Mouse (Mus musculus): ENCODE measurements around the gene Il10ra. TPM values are rescaled to one million over a fixed set of nuclear protein-coding genes. Genes with fewer than 3 reads are reported as not detected.

Gene Il10ra
- 1 to 10 TPM; 2.2 to 2.4 TPM for total RNA-seq (2021)

- DNase-seq (ENCODE audit: extremely low spot score in 1 of 2, low spot score in 2 of 2): peak in 1 of 2 experiments; percentile 67
- intact Hi-C loops (cut with DNase I): no loop called here
Observed at GRCm38 (mm10) chr9:45268597-45269325, at the start of gene Il10ra. Gene Il10ra, minus strand, starts transcription at chr9:45269149.

- DNase-seq (ENCODE audit: extremely low spot score in 1 of 2, low spot score in 2 of 2): peak in 1 of 2 experiments; percentile 41
- intact Hi-C loops (cut with DNase I): no loop called here
Observed at GRCm38 (mm10) chr9:45317635-45318034, 48.7 kb upstream of the Il10ra start.

GRCm38 (mm10) chr9:45313913-45314312, 45.0 kb upstream of the Il10ra start:
- intact Hi-C loops (cut with DNase I): no loop called here
- DNase-seq (ENCODE audit: extremely low spot score in 1 of 2, low spot score in 2 of 2): no peak

- intact Hi-C loops (cut with DNase I): no loop called here
Observed at GRCm38 (mm10) chr9:45311858-45312257, 42.9 kb upstream of the Il10ra start.

GRCm38 (mm10) chr9:45308521-45308920, 39.6 kb upstream of the Il10ra start:
- intact Hi-C loops (cut with DNase I): no loop called here
- no peak for DNase-seq (ENCODE audit: extremely low spot score in 1 of 2, low spot score in 2 of 2)

More at GRCm38 (mm10) chr9:45311858-45312257, 42.9 kb upstream of the Il10ra start:
- DNase-seq (ENCODE audit: extremely low spot score in 1 of 2, low spot score in 2 of 2): no peak

- no peak for DNase-seq (ENCODE audit: extremely low spot score in 1 of 2, low spot score in 2 of 2)
- intact Hi-C loops (cut with DNase I): no loop called here
Observed at GRCm38 (mm10) chr9:45306746-45307410, 37.9 kb upstream of the Il10ra start.

- DNase-seq (ENCODE audit: extremely low spot score in 1 of 2, low spot score in 2 of 2): no peak
- intact Hi-C loops (cut with DNase I): loop anchor here (2.0 kb wide), 1 partner anchor 107 kb away; no protein-coding TSS in a partner anchor
Observed at GRCm38 (mm10) chr9:45301771-45302170, 32.8 kb upstream of the Il10ra start.

- intact Hi-C loops (cut with DNase I): loop anchor here (1.0 to 2.0 kb wide), 3 partner anchors 88 to 453 kb away; no protein-coding TSS in a partner anchor
- DNase-seq (ENCODE audit: extremely low spot score in 1 of 2, low spot score in 2 of 2): peak; percentile 93 to 96
Observed at GRCm38 (mm10) chr9:45300422-45301104, 31.6 kb upstream of the Il10ra start.

GRCm38 (mm10) chr9:45299231-45300006, 30.5 kb upstream of the Il10ra start:
- intact Hi-C loops (cut with DNase I): loop anchor here (1.0 to 5.0 kb wide), 4 partner anchors 77 to 454 kb away; no protein-coding TSS in a partner anchor
- no peak for DNase-seq (ENCODE audit: extremely low spot score in 1 of 2, low spot score in 2 of 2)

- DNase-seq (ENCODE audit: extremely low spot score in 1 of 2, low spot score in 2 of 2): no peak
- intact Hi-C loops (cut with DNase I): loop anchor here (5.0 kb wide), 1 partner anchor 72 kb away; no protein-coding TSS in a partner anchor
Observed at GRCm38 (mm10) chr9:45294210-45295011, 25.5 kb upstream of the Il10ra start.

- DNase-seq (ENCODE audit: extremely low spot score in 1 of 2, low spot score in 2 of 2): no peak
Observed at GRCm38 (mm10) chr9:45291481-45292168, 22.7 kb upstream of the Il10ra start.

GRCm38 (mm10) chr9:45282466-45282865, 13.5 kb upstream of the Il10ra start:
- intact Hi-C loops (cut with DNase I): no loop called here
- DNase-seq (ENCODE audit: extremely low spot score in 1 of 2, low spot score in 2 of 2): no peak

More at GRCm38 (mm10) chr9:45291481-45292168, 22.7 kb upstream of the Il10ra start:
- intact Hi-C loops (cut with DNase I): no loop called here

- intact Hi-C loops (cut with DNase I): no loop called here
- DNase-seq (ENCODE audit: extremely low spot score in 1 of 2, low spot score in 2 of 2): no peak
Observed at GRCm38 (mm10) chr9:45280891-45281290, 11.9 kb upstream of the Il10ra start.

- DNase-seq (ENCODE audit: extremely low spot score in 1 of 2, low spot score in 2 of 2): no peak
- intact Hi-C loops (cut with DNase I): no loop called here
Observed at GRCm38 (mm10) chr9:45280059-45280458, 11.1 kb upstream of the Il10ra start.

GRCm38 (mm10) chr9:45274635-45275034, 5.7 kb upstream of the Il10ra start:
- no peak for DNase-seq (ENCODE audit: extremely low spot score in 1 of 2, low spot score in 2 of 2)
- intact Hi-C loops (cut with DNase I): no loop called here

- intact Hi-C loops (cut with DNase I): no loop called here
- DNase-seq (ENCODE audit: extremely low spot score in 1 of 2, low spot score in 2 of 2): no peak
Observed at GRCm38 (mm10) chr9:45274218-45274617, 5.3 kb upstream of the Il10ra start.

GRCm38 (mm10) chr9:45272213-45272612, 3.3 kb upstream of the Il10ra start:
- DNase-seq (ENCODE audit: extremely low spot score in 1 of 2, low spot score in 2 of 2): no peak
- intact Hi-C loops (cut with DNase I): no loop called here

Measured in left cerebral cortex, postnatal 10 days (tissue).